Mouse (Mus musculus) lung, postnatal 0 days (tissue): ENCODE results near the gene Pik3r1.

Source experiments
- CTCF ChIP-seq: IDR thresholded peaks from 2 replicates; pipeline ENCODE4 v1.5.1; 2016; ENCODE audit warnings: antibody characterized with exemption, mild to moderate bottlenecking
- EP300 ChIP-seq: IDR thresholded peaks from 2 replicates; pipeline ENCODE4 v1.6.1; 2016; ENCODE audit warnings: antibody characterized with exemption, mild to moderate bottlenecking, control low read depth

DNA sequence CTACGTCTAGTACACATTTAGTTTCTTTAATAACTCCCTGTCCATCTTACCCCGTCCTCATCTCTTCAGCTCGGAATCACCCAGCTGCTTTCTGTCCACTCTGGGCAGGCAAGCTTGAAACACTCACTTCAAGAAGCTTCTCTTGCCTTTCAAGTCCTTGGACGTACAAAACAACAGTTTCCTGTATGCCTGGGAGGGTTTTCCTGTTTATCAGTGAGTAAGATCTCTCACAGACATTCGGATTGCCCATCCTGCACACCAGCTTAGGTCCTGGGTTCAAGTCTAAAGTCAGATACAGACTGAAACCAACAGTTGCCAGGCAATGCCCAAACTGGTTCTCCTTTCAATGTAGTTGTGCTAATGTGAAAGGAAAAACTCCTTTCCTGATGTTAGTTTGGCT, 23.1 kb downstream of the Pik3r1 start:
- no peak for TF ChIP-seq CTCF
- 0 out of 2 replicates have a peak, but pooled peaks have one; percentile 13 for TF ChIP-seq EP300
